Mouse (Mus musculus): ENCODE data around the gene Heatr6.

- TF ChIP-seq CTCF (IDR thresholded peaks at IDR 0.05; ENCODE audit: borderline replicate concordance, insufficient read depth, low read depth, low read length), result no peak
- TF ChIP-seq POLR2A (IDR thresholded peaks at IDR 0.05; ENCODE audit: borderline replicate concordance, insufficient read depth, low read length), result no peak
Measured at GRCm38 (mm10) chr11:83776798-83777197, 23.3 kb downstream of the Heatr6 start.
